In genomic region chr17:51583984-51584880, GRCm38 (mm10) we compare ENCODE assay signal across 10 mouse cellular contexts.
DNase-seq lines count a peak whose midpoint lies in the region; ATAC-seq and TF ChIP-seq lines count a peak whose summit lies in the region.
"Had no signal": no experiment of that assay in that cellular context is flagged by ENCODE, and none has a peak within 500 bp of the region (broad histone marks: within the 10 kb centered on the region; RNA-seq: fewer than 3 reads in every experiment).

No protein-coding gene starts in this region.

- H3K4me3 ChIP-seq in neural tube, embryonic 11.5 days (ENCODE audit: low read depth, low read length), result no peak overlapping the region
- H3K4me3 ChIP-seq in hindbrain, embryonic 12.5 days, result no peak overlapping the region
- no peak overlapping the region for H3K4me3 ChIP-seq in olfactory bulb, adult 2 months (ENCODE audit: insufficient read depth, low read depth, low read length)
- no peak overlapping the region for H3K4me3 ChIP-seq in liver, embryonic 12.5 days
- no peak overlapping the region for H3K4me3 ChIP-seq in kidney, adult 2 months (ENCODE audit: insufficient read depth, low read depth, low read length)

- no peaks in the 10 kb centered on the region for H3K36me3 ChIP-seq in neural tube, embryonic 11.5 days (ENCODE audit: control insufficient read depth, insufficient read depth, low read length)
- H3K36me3 ChIP-seq in hindbrain, embryonic 12.5 days, result no peaks in the 10 kb centered on the region
- H3K36me3 ChIP-seq in liver, embryonic 12.5 days, result no peaks in the 10 kb centered on the region
- no peaks in the 10 kb centered on the region for H3K36me3 ChIP-seq in kidney, adult 2 months (ENCODE audit: control insufficient read depth, insufficient read depth, low read length)

- no peak overlapping the region for H3K9ac ChIP-seq in neural tube, embryonic 11.5 days (ENCODE audit: low read length)
- no peak overlapping the region for H3K9ac ChIP-seq in hindbrain, embryonic 12.5 days
- no peak overlapping the region for H3K9ac ChIP-seq in liver, embryonic 12.5 days
- H3K9ac ChIP-seq: liver, embryonic 14.5 days had no signal

- peak; percentile 22; the same call in 1 of the 2 replicates for ATAC-seq in neural tube, embryonic 11.5 days (ENCODE audit: insufficient read depth, low FRiP score, low TSS enrichment)
- peak; percentile 50 for ATAC-seq in hindbrain, embryonic 12.5 days (ENCODE audit: low FRiP score)
- ATAC-seq in activated CD4-positive, CD25-positive, alpha-beta regulatory T cell, adult 4 months, result no peak
- no peak for ATAC-seq in liver, embryonic 12.5 days

- H3K27me3 ChIP-seq in neural tube, embryonic 11.5 days (ENCODE audit: control insufficient read depth, insufficient read depth, low read length), result no peaks in the 10 kb centered on the region
- no peaks in the 10 kb centered on the region for H3K27me3 ChIP-seq in hindbrain, embryonic 12.5 days
- no peaks in the 10 kb centered on the region for H3K27me3 ChIP-seq in liver, embryonic 12.5 days (replicated peaks)
- no peaks in the 10 kb centered on the region for H3K27me3 ChIP-seq in kidney, adult 2 months (replicated peaks; ENCODE audit: control insufficient read depth, insufficient read depth, low read length)

- H3K4me2 ChIP-seq in neural tube, embryonic 11.5 days (ENCODE audit: low read depth), result no peak overlapping the region
- no peak overlapping the region; the same call in 1 of the 2 replicates for H3K4me2 ChIP-seq in hindbrain, embryonic 12.5 days (replicated peaks)
- H3K4me2 ChIP-seq in liver, embryonic 12.5 days, result no peak overlapping the region

- TF ChIP-seq POLR2A in olfactory bulb, adult 2 months (IDR thresholded peaks at IDR 0.05; ENCODE audit: insufficient read depth, low read depth, low read length), result no peak
- no peak for TF ChIP-seq POLR2A in kidney, adult 2 months (IDR thresholded peaks at IDR 0.05; ENCODE audit: low read depth, low read length)

- no peak overlapping the region for H3K27ac ChIP-seq in neural tube, embryonic 11.5 days (ENCODE audit: low read depth, low read length)
- 0 out of 2 replicates have a peak overlapping the region, but pooled peaks have one; percentile 14 for H3K27ac ChIP-seq in hindbrain, embryonic 12.5 days
- H3K27ac ChIP-seq in olfactory bulb, adult 2 months (ENCODE audit: insufficient read depth, low read depth, low read length), result peak overlapping the region; percentile 12; the same call in 1 of the 2 replicates
- no peak overlapping the region for H3K27ac ChIP-seq in liver, embryonic 12.5 days
- H3K27ac ChIP-seq in kidney, adult 2 months (ENCODE audit: insufficient read depth, low read depth, low read length), result no peak overlapping the region
- H3K27ac ChIP-seq: liver, embryonic 14.5 days had no signal

- 68% methylated on average over 19 of the region's 19 CpGs for WGBS in neural tube, embryonic 11.5 days
- WGBS in hindbrain, embryonic 12.5 days, result 59% methylated on average over 19 of the region's 19 CpGs
- WGBS in olfactory bulb, adult 2 months, result 33% methylated on average over 19 of the region's 19 CpGs
- WGBS in liver, embryonic 12.5 days (ENCODE audit: insufficient replicate concordance), result 81% methylated on average over 19 of the region's 19 CpGs
- WGBS in kidney, adult 2 months, result 57% methylated on average over 19 of the region's 19 CpGs

- H3K9me3 ChIP-seq in neural tube, embryonic 11.5 days (ENCODE audit: control insufficient read depth, low read length), result no peaks in the 10 kb centered on the region
- no peaks in the 10 kb centered on the region for H3K9me3 ChIP-seq in hindbrain, embryonic 12.5 days (replicated peaks)
- no peaks in the 10 kb centered on the region for H3K9me3 ChIP-seq in liver, embryonic 12.5 days (replicated peaks)

- H3K4me1 ChIP-seq in neural tube, embryonic 11.5 days (ENCODE audit: control insufficient read depth, insufficient read depth, low read length), result no peaks in the 10 kb centered on the region
- H3K4me1 ChIP-seq in hindbrain, embryonic 12.5 days, result peaks cover 3% of the 10 kb centered on the region; the same call in 1 of the 2 replicates
- H3K4me1 ChIP-seq in olfactory bulb, adult 2 months (ENCODE audit: control insufficient read depth, insufficient read depth, low read length), result peaks cover 3% of the 10 kb centered on the region
- H3K4me1 ChIP-seq in liver, embryonic 12.5 days, result no peaks in the 10 kb centered on the region
- H3K4me1 ChIP-seq in kidney, adult 2 months (ENCODE audit: control insufficient read depth, insufficient read depth, low read length), result no peaks in the 10 kb centered on the region

- TF ChIP-seq CTCF in olfactory bulb, adult 2 months (IDR thresholded peaks at IDR 0.05; ENCODE audit: insufficient read depth, low read depth, low read length), result no peak
- TF ChIP-seq CTCF in kidney, adult 2 months (conservative IDR thresholded peaks at IDR 0.05; ENCODE audit: insufficient read depth, insufficient read length, low read depth, low read length), result no peak

- no peak for DNase-seq in neural tube, embryonic 11.5 days (ENCODE audit: low spot score)
- no peak for DNase-seq in neural tube, embryonic 10.5 days (ENCODE audit: extremely low spot score, low spot score)
- DNase-seq in lung, postnatal 25 days (ENCODE audit: low spot score), result peak; percentile 16
- DNase-seq in kidney, adult 2 months, result no peak
- DNase-seq: cerebellum, adult 11 months had no signal

Comparison
In these comparisons a context has a peak if more than half of its experiments do, and no peak if none do; other contexts are left out.
1. ATAC-seq: peak in neural tube, embryonic 11.5 days (single experiment) and hindbrain, embryonic 12.5 days (single experiment); none in activated CD4-positive, CD25-positive, alpha-beta regulatory T cell, adult 4 months (single experiment) and liver, embryonic 12.5 days (single experiment).
2. H3K27ac ChIP-seq: peak in hindbrain, embryonic 12.5 days (single experiment) and olfactory bulb, adult 2 months (single experiment); none in neural tube, embryonic 11.5 days (single experiment), liver, embryonic 12.5 days (single experiment) and kidney, adult 2 months (single experiment).